Mouse (Mus musculus) midbrain, postnatal 0 days (tissue): ENCODE measurements around the gene Mecr. TPM values are rescaled to one million over a fixed set of nuclear protein-coding genes. Genes with fewer than 3 reads are reported as not detected.
A peak's percentile ranks its signal among the peaks of the same experiment; 100 is the strongest.

ENCODE experiments used
- ATAC-seq: fragments of 200-750 bp; cut with Nextera tagmentation; 2 replicates; pipeline ENCODE4 v1.8.0; 2017; ENCODE audit warnings: moderate number of reproducible peaks, mild to moderate bottlenecking, moderate TSS enrichment, moderate library complexity; ENCODE audit not compliant: low FRiP score
- DNase-seq: peaks from one replicate; pipeline ENCODE4 v3.0.0-alpha.2; 2015; ENCODE audit warnings: low spot score
- H3K27ac ChIP-seq: fragments of 300-500 bp; sonication (generic); 2 replicates; pipeline ENCODE4 v1.5.1; 2014; ENCODE audit warnings: low read depth, mild to moderate bottlenecking, low read length, mixed read lengths
- H3K27me3 ChIP-seq: fragments of 300-500 bp; sonication (generic); 2 replicates; pipeline ENCODE4 v1.6.1; 2014; ENCODE audit warnings: low read length, control low read depth, mixed read lengths; ENCODE audit not compliant: insufficient read depth
- H3K36me3 ChIP-seq: fragments of 300-500 bp; sonication (generic); 2 replicates; pipeline ENCODE4 v1.6.1; 2014; ENCODE audit warnings: low read length, control low read depth, mixed read lengths; ENCODE audit not compliant: insufficient read depth
- H3K4me1 ChIP-seq: fragments of 300-500 bp; sonication (generic); 2 replicates; pipeline ENCODE4 v1.6.1; 2014; ENCODE audit warnings: mild to moderate bottlenecking, control low read depth, antibody characterized with exemption, low read length, mixed read lengths; ENCODE audit not compliant: insufficient read depth
- H3K4me2 ChIP-seq: fragments of 300-500 bp; sonication (generic); 2 replicates; pipeline ENCODE4 v1.6.1; 2014; ENCODE audit warnings: low read depth, mild to moderate bottlenecking, low read length, mixed read lengths; ENCODE audit not compliant: poor library complexity, severe bottlenecking
- H3K4me3 ChIP-seq: fragments of 300-500 bp; sonication (generic); 2 replicates; pipeline ENCODE4 v1.5.1; 2014; ENCODE audit warnings: low read depth, mild to moderate bottlenecking, low read length, moderate library complexity
- H3K9ac ChIP-seq: fragments of 300-500 bp; sonication (generic); replicated peaks from 2 replicates; pipeline ENCODE4 v1.6.1; 2014; ENCODE audit warnings: mild to moderate bottlenecking, low read length, moderate library complexity, mixed read lengths; ENCODE audit not compliant: poor library complexity, severe bottlenecking
- H3K9me3 ChIP-seq: fragments of 300-500 bp; sonication (generic); 2 replicates; pipeline ENCODE4 v1.6.1; 2016; ENCODE audit warnings: low read length, control low read depth
- CTCF ChIP-seq: IDR thresholded peaks from 2 replicates; pipeline ENCODE4 v1.5.1; 2016; ENCODE audit warnings: antibody characterized with exemption, mild to moderate bottlenecking
- WGBS: fragments of 180-500 bp; shearing (Covaris S2); extraction: QIAGEN DNeasy Blood & Tissue Kit; methylation state at CpG from one replicate; pipeline ENCODE4 v1.1.7; 2014; 5-methylcytosine and 5-hydroxymethylcytosine counted together
- polyA plus RNA-seq: library from polyadenylated mRNA; unstranded; fragments of >200 nt; fragmentation: Nextera tagmentation; extraction: Ambion mirVana; gene quantifications from 2 replicates; pipeline ENCODE4 v1.2.1, GENCODE M21; 2015
- total RNA-seq: library from RNA; depleted of rRNA; stranded (reverse); fragments of >200 nt; gene quantifications from 2 replicates; pipeline ENCODE4 v1.2.3, GENCODE M21; 2014

Mecr gene
- total and polyA plus RNA-seq, 2 experiments from 2014 or later: 28.7 to 30.4 TPM

DNA sequence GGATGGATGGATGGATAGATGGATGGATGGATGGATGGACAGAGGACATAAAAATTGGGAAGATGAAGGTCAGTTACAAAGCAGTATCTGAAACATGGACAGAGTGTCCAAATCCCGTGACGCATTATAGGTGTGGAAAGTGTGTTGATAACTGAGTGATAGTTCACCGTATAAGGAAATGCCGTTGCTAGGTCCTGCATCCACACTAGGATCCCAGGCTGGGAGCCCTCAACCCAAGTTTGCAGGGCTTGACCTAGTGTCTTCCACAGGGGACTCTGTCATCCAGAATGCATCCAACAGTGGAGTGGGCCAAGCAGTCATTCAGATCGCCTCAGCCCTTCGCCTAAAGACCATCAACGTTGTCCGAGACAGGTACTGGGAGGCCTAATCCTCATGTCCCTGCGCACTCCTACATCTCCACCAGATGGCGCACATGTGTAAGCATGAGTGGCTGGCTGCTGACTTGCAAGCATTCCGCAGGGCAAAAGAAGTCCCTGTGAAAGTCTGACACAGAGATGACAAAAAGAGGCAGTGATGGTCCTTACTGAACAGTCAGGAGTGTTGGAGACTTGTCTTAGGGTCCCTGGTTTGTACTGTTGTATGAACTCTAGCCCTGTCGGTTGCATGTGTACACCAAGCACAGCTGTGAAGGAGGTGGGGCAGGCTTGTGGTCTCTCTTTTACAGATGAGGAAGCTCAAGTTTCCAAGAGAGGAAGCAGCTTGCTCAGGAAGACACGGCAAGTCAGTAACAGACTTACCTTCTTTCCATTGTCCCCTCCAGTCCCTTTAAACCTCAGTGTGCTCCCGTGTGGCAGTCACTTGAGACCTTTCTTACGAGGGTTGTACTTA, 17.4 kb downstream of the Mecr start:
- Histone ChIP-seq H3K9me3 (no peaks in the 10 kb centered on the region), H3K4me3 (no peak overlapping the region), H3K4me1 (no peaks in the 10 kb centered on the region), H3K27me3 (no peaks in the 10 kb centered on the region), H3K36me3 (peaks cover 31% of the 10 kb centered on the region), H3K4me2 (no peak overlapping the region), H3K27ac (no peak overlapping the region), H3K9ac (no peak overlapping the region)
- ATAC-seq (no peak), DNase-seq (peak; percentile 87)
- 53% methylated on average over 15 of the region's 15 CpGs for whole genome bisulfite sequencing
- TF ChIP-seq CTCF: peak; percentile 99

DNA sequence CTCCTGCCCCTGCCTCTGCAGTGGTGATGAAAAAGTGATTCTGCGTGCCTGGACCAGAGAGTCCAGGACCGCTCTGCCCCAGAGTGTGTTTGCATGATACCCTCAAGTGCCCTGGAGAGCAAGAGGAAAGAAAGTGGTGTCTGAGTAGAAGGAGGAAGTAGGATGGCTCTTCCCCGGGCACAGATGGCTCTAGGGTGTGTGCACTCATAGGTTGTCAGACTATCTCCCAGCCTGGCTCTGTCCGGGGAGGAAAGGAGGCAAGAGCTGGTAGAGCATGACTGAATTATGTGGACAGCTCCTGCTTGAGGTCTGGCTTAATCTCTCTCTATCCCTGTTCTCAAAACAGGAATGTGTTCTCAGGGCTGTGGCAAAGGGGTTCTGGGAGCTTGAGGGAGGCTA, 18.1 kb downstream of the Mecr start:
- no peak overlapping the region for H3K9ac ChIP-seq
- no peaks in the 10 kb centered on the region for H3K27me3 ChIP-seq
- H3K36me3 ChIP-seq: peaks cover 31% of the 10 kb centered on the region
- H3K9me3 ChIP-seq: no peaks in the 10 kb centered on the region
- no peak for ATAC-seq
- H3K27ac ChIP-seq: no peak overlapping the region
- 87% methylated on average over 4 of the region's 4 CpGs for WGBS
- H3K4me3 ChIP-seq: no peak overlapping the region
- no peak for TF ChIP-seq CTCF
- H3K4me2 ChIP-seq: no peak overlapping the region
- no peak for DNase-seq
- H3K4me1 ChIP-seq: no peaks in the 10 kb centered on the region

DNA sequence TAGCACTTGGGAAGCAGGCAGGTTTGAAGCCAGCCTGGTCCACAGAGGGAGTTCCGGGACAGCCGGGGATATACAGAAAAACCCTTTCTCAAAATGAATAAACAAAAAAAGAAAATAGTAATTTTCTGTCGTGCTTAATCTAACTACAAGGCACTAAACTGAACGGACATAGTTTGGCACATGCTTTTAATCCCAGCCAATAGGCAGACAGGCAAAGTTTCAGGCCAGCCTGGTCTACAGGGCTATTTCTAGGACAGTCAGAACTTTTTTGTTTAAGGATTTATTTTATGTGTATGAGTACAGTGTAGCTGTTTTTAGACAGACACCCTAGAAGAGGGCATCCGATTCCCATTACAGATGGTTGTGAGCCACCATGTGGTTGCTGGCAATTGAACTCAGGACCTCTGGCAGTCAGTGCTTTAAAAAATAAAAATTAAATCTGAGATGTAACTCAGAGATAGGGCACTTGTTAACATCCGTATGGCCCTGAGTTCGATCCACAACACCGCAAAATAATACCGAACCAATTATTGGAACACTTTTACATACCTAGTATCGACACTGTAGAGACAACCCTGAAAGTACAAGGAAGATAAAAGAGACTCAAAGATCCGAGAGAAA, 29.5 kb downstream of the Mecr start:
- ATAC-seq: peak; percentile 47; the same call in 1 of the 2 replicates
- Histone ChIP-seq H3K27me3 (no peaks in the 10 kb centered on the region), H3K9ac (peak overlapping the region; percentile 46), H3K4me1 (0 out of 2 replicates have a peak, but pooled peaks cover 6% of the 10 kb centered on the region), H3K4me3 (peak overlapping the region; percentile 99), H3K4me2 (peak overlapping the region; percentile 42), H3K27ac (peak overlapping the region; percentile 62), H3K36me3 (no peaks in the 10 kb centered on the region), H3K9me3 (no peaks in the 10 kb centered on the region)
- 12% methylated on average over 11 of the region's 11 CpGs for WGBS
- no peak for DNase-seq
- peak; percentile 18 for TF ChIP-seq CTCF

DNA sequence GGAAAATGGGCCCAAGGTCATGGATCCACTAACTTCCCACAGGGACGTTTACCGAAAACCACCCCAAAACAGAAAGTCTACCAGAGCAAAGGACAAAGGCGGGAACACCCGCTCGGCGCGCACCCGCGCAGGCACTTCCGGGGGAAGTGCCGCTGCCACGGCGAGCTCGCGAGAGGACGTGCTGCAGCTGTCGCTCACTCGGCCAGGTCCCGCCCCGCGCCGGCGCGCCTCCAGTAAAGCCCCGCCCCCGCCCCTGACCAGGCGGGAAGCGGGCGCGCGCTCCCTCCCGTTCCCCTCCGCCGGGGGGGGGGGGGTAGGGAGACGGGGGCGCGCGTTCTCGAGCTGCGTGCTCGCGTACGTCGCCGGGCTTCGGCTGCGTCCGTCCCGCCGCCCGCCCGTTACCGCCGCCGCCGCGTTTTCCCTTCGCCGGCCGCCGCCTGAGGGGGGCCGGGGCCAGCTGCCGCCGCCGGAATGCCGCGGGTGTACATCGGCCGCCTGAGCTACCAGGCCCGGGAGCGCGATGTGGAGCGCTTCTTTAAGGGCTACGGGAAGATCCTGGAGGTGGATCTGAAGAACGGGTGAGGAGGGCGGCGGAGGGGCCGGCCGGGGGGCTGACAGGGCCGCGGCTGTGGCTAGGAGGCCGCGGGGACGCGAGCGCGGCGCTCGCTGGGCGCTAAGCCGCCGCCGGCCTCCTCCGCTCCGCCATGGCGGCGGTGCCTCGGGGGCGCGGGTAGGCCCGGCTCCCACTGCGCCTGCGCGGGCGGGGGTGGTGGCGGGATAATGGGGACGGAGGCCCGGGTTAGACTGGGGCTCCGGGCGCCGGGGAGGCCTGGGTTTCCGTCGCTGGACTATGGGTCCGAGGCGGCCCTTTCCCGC, 30.3 kb downstream of the Mecr start, which contains the start of gene Srsf4:
Gene Srsf4, plus strand, starts transcription at position 325 of the 876 bp plus-strand sequence.
- TF ChIP-seq CTCF: no peak
- Histone ChIP-seq H3K4me1 (0 out of 2 replicates have a peak, but pooled peaks cover 6% of the 10 kb centered on the region), H3K27me3 (no peaks in the 10 kb centered on the region), H3K4me2 (peak within 1 kb of the TSS; percentile 92), H3K36me3 (no peaks in the 10 kb centered on the region), H3K27ac (peak within 1 kb of the TSS; percentile 100), H3K9ac (peak within 1 kb of the TSS; percentile 100), H3K4me3 (peak within 1 kb of the TSS; percentile 99), H3K9me3 (no peaks in the 10 kb centered on the region)
- under 1% methylated on average over 51 of the region's 116 CpGs for WGBS
- DNase-seq (peak; percentile 97), ATAC-seq (peak; percentile 96)

DNA sequence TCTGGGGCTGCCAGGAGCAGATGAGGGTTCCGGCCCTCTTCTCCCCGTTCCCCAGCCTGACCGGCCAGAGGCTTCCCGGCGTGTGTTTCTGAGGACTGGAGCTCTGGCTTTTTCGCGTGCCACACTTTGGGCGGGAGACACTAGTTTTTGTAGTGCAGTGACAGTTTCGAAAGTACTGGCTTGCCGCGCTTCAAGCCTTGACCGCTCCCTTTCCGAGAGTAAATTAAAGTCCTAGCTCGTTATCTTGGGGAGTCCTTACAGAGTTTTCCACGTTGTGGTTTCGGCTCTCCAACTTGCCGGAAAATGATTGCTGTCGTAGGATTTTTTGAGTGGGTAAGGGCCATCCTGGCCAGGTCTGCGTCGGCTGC, 30.9 kb downstream of the Mecr start:
- DNase-seq (no peak), ATAC-seq (no peak)
- Histone ChIP-seq H3K4me2 (peak overlapping the region; percentile 92), H3K4me3 (peak overlapping the region; percentile 99), H3K9me3 (no peaks in the 10 kb centered on the region), H3K27me3 (no peaks in the 10 kb centered on the region), H3K4me1 (0 out of 2 replicates have a peak, but pooled peaks cover 6% of the 10 kb centered on the region), H3K27ac (peak overlapping the region; percentile 100), H3K9ac (peak overlapping the region; percentile 100), H3K36me3 (no peaks in the 10 kb centered on the region)
- no peak for TF ChIP-seq CTCF
- WGBS: 0% methylated on average over 20 of the region's 20 CpGs
